Mouse (Mus musculus): ENCODE results near the gene Elavl3. TPM values are rescaled to one million over a fixed set of nuclear protein-coding genes. Genes with fewer than 3 reads are reported as not detected.
A peak's percentile ranks its signal among the peaks of the same experiment; 100 is the strongest.

The Elavl3 gene
- polyA plus RNA-seq (2014; fragmentation: Nextera tagmentation; extraction: Ambion mirVana), result 64.6 and 69.1 TPM in 2 replicates

DNA sequence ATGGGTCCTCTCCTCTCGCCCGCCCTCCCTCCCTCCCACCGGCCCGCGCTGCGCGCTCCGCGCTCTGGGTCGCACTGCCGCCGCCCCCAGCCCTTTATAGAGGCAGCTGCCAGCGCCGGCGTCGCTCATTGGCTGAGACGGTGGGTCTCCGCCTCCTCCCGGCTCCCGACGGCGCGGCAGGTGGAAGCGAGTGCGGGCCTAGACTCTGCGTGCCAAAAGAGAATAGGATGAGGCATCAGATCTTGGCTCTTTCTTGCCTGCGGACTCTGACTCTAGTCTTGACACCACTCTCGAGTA, at the start of gene Elavl3:
TSS of gene Elavl3 (minus strand) at position 66 of the 297 bp plus-strand sequence.
- Histone ChIP-seq H3K4me1 (ENCODE audit: control insufficient read depth, insufficient read depth, low read length) (peaks cover 16% of the 10 kb centered on the region), H3K36me3 (ENCODE audit: control insufficient read depth, insufficient read depth, low read length) (no peaks in the 10 kb centered on the region), H3K4me2 (ENCODE audit: low read depth) (peak within 1 kb of the TSS; percentile 68), H3K9ac (ENCODE audit: low read length) (peak within 1 kb of the TSS; percentile 89), H3K9me3 (ENCODE audit: control insufficient read depth, low read length) (no peaks in the 10 kb centered on the region), H3K27me3 (ENCODE audit: control insufficient read depth, insufficient read depth, low read length) (peaks cover 19% of the 10 kb centered on the region), H3K4me3 (ENCODE audit: low read depth, low read length) (peak within 1 kb of the TSS; percentile 81), H3K27ac (ENCODE audit: low read depth, low read length) (peak within 1 kb of the TSS; percentile 80)
- ATAC-seq (ENCODE audit: insufficient read depth, low FRiP score, low TSS enrichment) (peak; percentile 73), DNase-seq (ENCODE audit: low spot score) (peak; percentile 89)
- WGBS, result under 1% methylated on average over 21 of the region's 28 CpGs

DNA sequence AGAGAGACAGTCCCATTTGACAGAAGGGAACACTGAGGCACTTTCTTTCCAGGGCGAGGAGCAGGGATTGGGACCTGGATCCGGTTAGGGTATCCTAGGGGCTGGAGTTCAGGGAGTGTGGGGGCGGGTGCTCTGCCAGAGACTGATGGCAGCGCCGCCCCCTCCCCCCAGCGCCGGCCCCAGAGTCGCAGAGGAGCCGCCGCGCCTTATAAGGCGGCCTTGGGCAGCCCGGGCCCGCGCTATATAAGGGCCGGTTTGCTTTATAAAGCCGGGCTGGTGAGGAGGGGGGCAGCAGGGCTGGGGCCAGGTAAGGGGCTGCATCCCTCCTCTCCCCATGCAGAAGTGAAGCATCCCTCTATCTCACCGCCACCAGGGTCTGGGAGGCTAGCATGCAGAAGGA, 48.1 kb upstream of the Elavl3 start:
- Histone ChIP-seq H3K9me3 (ENCODE audit: control insufficient read depth, low read length) (no peaks in the 10 kb centered on the region), H3K36me3 (ENCODE audit: control insufficient read depth, insufficient read depth, low read length) (no peaks in the 10 kb centered on the region), H3K4me2 (ENCODE audit: low read depth) (no peak overlapping the region), H3K9ac (ENCODE audit: low read length) (no peak overlapping the region), H3K27ac (ENCODE audit: low read depth, low read length) (no peak overlapping the region), H3K4me1 (ENCODE audit: control insufficient read depth, insufficient read depth, low read length) (no peaks in the 10 kb centered on the region), H3K4me3 (ENCODE audit: low read depth, low read length) (no peak overlapping the region), H3K27me3 (ENCODE audit: control insufficient read depth, insufficient read depth, low read length) (peaks cover 26% of the 10 kb centered on the region)
- 5% methylated on average over 16 of the region's 18 CpGs for WGBS
- ATAC-seq (ENCODE audit: insufficient read depth, low FRiP score, low TSS enrichment) (no peak), DNase-seq (ENCODE audit: low spot score) (no peak)

GRCm38 (mm10) chr9:22098993-22099696, 47.3 kb upstream of the Elavl3 start, which contains the start of gene Cnn1:
Cnn1 (plus strand) TSS chr9:22099216.
- Histone ChIP-seq H3K9me3 (ENCODE audit: control insufficient read depth, low read length) (no peaks in the 10 kb centered on the region), H3K27ac (ENCODE audit: low read depth, low read length) (no peak within 1 kb of the TSS), H3K27me3 (ENCODE audit: control insufficient read depth, insufficient read depth, low read length) (peaks cover 26% of the 10 kb centered on the region), H3K4me1 (ENCODE audit: control insufficient read depth, insufficient read depth, low read length) (no peaks in the 10 kb centered on the region), H3K9ac (ENCODE audit: low read length) (no peak within 1 kb of the TSS), H3K36me3 (ENCODE audit: control insufficient read depth, insufficient read depth, low read length) (no peaks in the 10 kb centered on the region), H3K4me2 (ENCODE audit: low read depth) (no peak within 1 kb of the TSS), H3K4me3 (ENCODE audit: low read depth, low read length) (no peak within 1 kb of the TSS)
- 9% methylated on average over 14 of the region's 14 CpGs for whole genome bisulfite sequencing
- ATAC-seq (ENCODE audit: insufficient read depth, low FRiP score, low TSS enrichment) (no peak), DNase-seq (ENCODE audit: low spot score) (no peak)

GRCm38 (mm10) chr9:22095854-22096307, 44.1 kb upstream of the Elavl3 start:
- Histone ChIP-seq H3K27me3 (ENCODE audit: control insufficient read depth, insufficient read depth, low read length) (peaks cover 24% of the 10 kb centered on the region), H3K4me2 (ENCODE audit: low read depth) (peak overlapping the region; percentile 64), H3K9me3 (ENCODE audit: control insufficient read depth, low read length) (no peaks in the 10 kb centered on the region), H3K4me1 (ENCODE audit: control insufficient read depth, insufficient read depth, low read length) (no peaks in the 10 kb centered on the region), H3K9ac (ENCODE audit: low read length) (peak overlapping the region; percentile 61), H3K4me3 (ENCODE audit: low read depth, low read length) (peak overlapping the region; percentile 31), H3K27ac (ENCODE audit: low read depth, low read length) (no peak overlapping the region), H3K36me3 (ENCODE audit: control insufficient read depth, insufficient read depth, low read length) (no peaks in the 10 kb centered on the region)
- ATAC-seq (ENCODE audit: insufficient read depth, low FRiP score, low TSS enrichment) (peak; percentile 63), DNase-seq (ENCODE audit: low spot score) (peak; percentile 81)
- 1% methylated on average over 24 of the region's 24 CpGs for WGBS

DNA sequence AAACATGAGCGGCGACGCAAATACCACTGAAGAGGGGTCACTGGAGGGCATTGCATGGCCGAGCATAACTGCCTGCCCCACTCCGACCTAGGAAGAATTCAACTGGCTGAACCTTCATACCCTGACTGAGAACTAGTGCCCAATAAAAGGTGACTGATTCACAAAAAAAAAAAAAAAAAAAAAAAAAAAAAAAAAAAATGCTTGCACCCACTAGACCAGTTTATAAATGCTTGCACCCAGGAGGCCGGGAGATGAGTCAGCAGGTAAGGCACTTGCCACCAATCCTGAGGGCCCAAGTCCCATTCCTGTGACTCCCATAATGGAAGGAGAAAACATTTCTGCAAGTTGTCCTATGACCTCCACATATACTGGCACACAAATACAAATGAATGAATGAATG, 40.9 kb upstream of the Elavl3 start:
- Histone ChIP-seq H3K9me3 (ENCODE audit: control insufficient read depth, low read length) (no peaks in the 10 kb centered on the region), H3K9ac (ENCODE audit: low read length) (no peak overlapping the region), H3K27ac (ENCODE audit: low read depth, low read length) (no peak overlapping the region), H3K4me1 (ENCODE audit: control insufficient read depth, insufficient read depth, low read length) (no peaks in the 10 kb centered on the region), H3K27me3 (ENCODE audit: control insufficient read depth, insufficient read depth, low read length) (no peaks in the 10 kb centered on the region), H3K36me3 (ENCODE audit: control insufficient read depth, insufficient read depth, low read length) (no peaks in the 10 kb centered on the region), H3K4me3 (ENCODE audit: low read depth, low read length) (no peak overlapping the region), H3K4me2 (ENCODE audit: low read depth) (no peak overlapping the region)
- 91% methylated on average over 6 of the region's 6 CpGs for WGBS
- no peak for ATAC-seq (ENCODE audit: insufficient read depth, low FRiP score, low TSS enrichment)
- DNase-seq (ENCODE audit: low spot score), result no peak

GRCm38 (mm10) chr9:22089986-22090385, 38.2 kb upstream of the Elavl3 start:
- H3K27ac ChIP-seq (ENCODE audit: low read depth, low read length), result no peak overlapping the region
- DNase-seq (ENCODE audit: low spot score) (no peak), ATAC-seq (ENCODE audit: insufficient read depth, low FRiP score, low TSS enrichment) (no peak)
- no peaks in the 10 kb centered on the region for H3K27me3 ChIP-seq (ENCODE audit: control insufficient read depth, insufficient read depth, low read length)
- no peak overlapping the region for H3K4me3 ChIP-seq (ENCODE audit: low read depth, low read length)
- no peaks in the 10 kb centered on the region for H3K36me3 ChIP-seq (ENCODE audit: control insufficient read depth, insufficient read depth, low read length)
- H3K9ac ChIP-seq (ENCODE audit: low read length), result no peak overlapping the region
- H3K4me2 ChIP-seq (ENCODE audit: low read depth), result no peak overlapping the region
- no peaks in the 10 kb centered on the region for H3K9me3 ChIP-seq (ENCODE audit: control insufficient read depth, low read length)
- H3K4me1 ChIP-seq (ENCODE audit: control insufficient read depth, insufficient read depth, low read length), result no peaks in the 10 kb centered on the region
- 90% methylated on average over 7 of the region's 7 CpGs for WGBS

DNA sequence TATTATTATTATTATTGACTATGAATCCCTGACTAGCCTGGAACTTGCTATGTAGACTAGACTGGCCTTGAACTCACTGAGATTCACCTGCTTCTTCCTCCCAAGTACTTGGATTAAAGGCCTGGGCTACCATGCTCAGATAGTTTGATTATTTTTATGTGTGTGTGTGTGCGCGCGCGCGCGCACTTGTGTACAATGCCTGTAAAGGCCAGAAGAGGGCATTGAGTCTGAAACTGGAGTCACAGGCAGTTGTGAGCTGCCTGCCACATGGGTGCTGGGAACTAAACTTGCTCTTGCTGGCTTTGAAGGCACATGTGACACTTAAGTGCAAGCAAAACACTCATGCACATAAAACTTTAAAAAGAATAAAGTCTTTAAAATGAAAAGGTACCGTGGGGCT, 37.5 kb upstream of the Elavl3 start:
- Histone ChIP-seq H3K27me3 (ENCODE audit: control insufficient read depth, insufficient read depth, low read length) (no peaks in the 10 kb centered on the region), H3K9me3 (ENCODE audit: control insufficient read depth, low read length) (no peaks in the 10 kb centered on the region), H3K27ac (ENCODE audit: low read depth, low read length) (no peak overlapping the region), H3K9ac (ENCODE audit: low read length) (no peak overlapping the region), H3K36me3 (ENCODE audit: control insufficient read depth, insufficient read depth, low read length) (no peaks in the 10 kb centered on the region), H3K4me1 (ENCODE audit: control insufficient read depth, insufficient read depth, low read length) (no peaks in the 10 kb centered on the region), H3K4me2 (ENCODE audit: low read depth) (no peak overlapping the region), H3K4me3 (ENCODE audit: low read depth, low read length) (no peak overlapping the region)
- no peak for ATAC-seq (ENCODE audit: insufficient read depth, low FRiP score, low TSS enrichment)
- WGBS, result 98% methylated on average over 7 of the region's 7 CpGs
- DNase-seq (ENCODE audit: low spot score), result no peak

- Histone ChIP-seq H3K4me1 (ENCODE audit: control insufficient read depth, insufficient read depth, low read length) (no peaks in the 10 kb centered on the region), H3K9ac (ENCODE audit: low read length) (no peak overlapping the region), H3K9me3 (ENCODE audit: control insufficient read depth, low read length) (no peaks in the 10 kb centered on the region), H3K36me3 (ENCODE audit: control insufficient read depth, insufficient read depth, low read length) (no peaks in the 10 kb centered on the region), H3K27me3 (ENCODE audit: control insufficient read depth, insufficient read depth, low read length) (no peaks in the 10 kb centered on the region), H3K4me3 (ENCODE audit: low read depth, low read length) (no peak overlapping the region), H3K27ac (ENCODE audit: low read depth, low read length) (no peak overlapping the region), H3K4me2 (ENCODE audit: low read depth) (no peak overlapping the region)
- WGBS, result 79% methylated on average over 2 of the region's 2 CpGs
- DNase-seq (ENCODE audit: low spot score) (no peak), ATAC-seq (ENCODE audit: insufficient read depth, low FRiP score, low TSS enrichment) (no peak)
Observed at GRCm38 (mm10) chr9:22087034-22087618, 35.3 kb upstream of the Elavl3 start.

GRCm38 (mm10) chr9:22086012-22086411, 34.2 kb upstream of the Elavl3 start:
- Histone ChIP-seq H3K4me1 (ENCODE audit: control insufficient read depth, insufficient read depth, low read length) (no peaks in the 10 kb centered on the region), H3K9ac (ENCODE audit: low read length) (peak overlapping the region; percentile 40; the same call in 1 of the 2 replicates), H3K27ac (ENCODE audit: low read depth, low read length) (no peak overlapping the region), H3K27me3 (ENCODE audit: control insufficient read depth, insufficient read depth, low read length) (no peaks in the 10 kb centered on the region), H3K4me3 (ENCODE audit: low read depth, low read length) (peak overlapping the region; percentile 69), H3K4me2 (ENCODE audit: low read depth) (peak overlapping the region; percentile 84), H3K9me3 (ENCODE audit: control insufficient read depth, low read length) (no peaks in the 10 kb centered on the region), H3K36me3 (ENCODE audit: control insufficient read depth, insufficient read depth, low read length) (no peaks in the 10 kb centered on the region)
- DNase-seq (ENCODE audit: low spot score) (no peak), ATAC-seq (ENCODE audit: insufficient read depth, low FRiP score, low TSS enrichment) (no peak)
- WGBS, result 84% methylated on average over 6 of the region's 6 CpGs
